Mouse (Mus musculus): ENCODE data around the gene Calhm5.

The Calhm5 gene

GRCm38 (mm10) chr10:34071650-34072049 is 24.7 kb downstream of the Calhm5 start:
- no peak for DNase-seq (ENCODE audit: low read depth in 1 of 2, low spot score in 2 of 2)

- no peak for DNase-seq (ENCODE audit: low read depth in 1 of 2, low spot score in 2 of 2)
Measured at GRCm38 (mm10) chr10:34070999-34071492, 25.3 kb downstream of the Calhm5 start.

- no peak for DNase-seq (ENCODE audit: low read depth in 1 of 2, low spot score in 2 of 2)
Measured at GRCm38 (mm10) chr10:34069606-34070005, 26.7 kb downstream of the Calhm5 start.

DNA sequence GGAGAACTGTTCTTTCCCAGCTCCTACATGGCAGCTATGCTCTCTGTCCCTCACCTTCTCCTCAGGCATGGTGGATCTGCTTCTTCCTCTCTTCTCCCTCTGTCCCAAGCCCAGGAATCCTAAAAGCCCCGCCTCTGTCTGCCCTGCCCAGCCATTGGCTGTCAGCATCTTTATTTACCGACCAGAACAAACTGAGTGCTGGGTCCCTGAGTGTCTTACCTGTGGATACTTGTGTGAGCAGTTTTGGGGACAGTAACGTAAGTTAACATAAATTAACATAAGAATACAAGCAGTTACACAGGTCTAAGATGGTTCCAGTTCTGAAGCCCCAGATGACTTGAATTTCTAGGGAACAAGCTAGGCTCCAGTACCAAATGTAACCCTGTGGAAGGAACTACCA is 29.7 kb downstream of the Calhm5 start:
- DNase-seq (ENCODE audit: low read depth in 1 of 2, low spot score in 2 of 2) = no peak

DNA sequence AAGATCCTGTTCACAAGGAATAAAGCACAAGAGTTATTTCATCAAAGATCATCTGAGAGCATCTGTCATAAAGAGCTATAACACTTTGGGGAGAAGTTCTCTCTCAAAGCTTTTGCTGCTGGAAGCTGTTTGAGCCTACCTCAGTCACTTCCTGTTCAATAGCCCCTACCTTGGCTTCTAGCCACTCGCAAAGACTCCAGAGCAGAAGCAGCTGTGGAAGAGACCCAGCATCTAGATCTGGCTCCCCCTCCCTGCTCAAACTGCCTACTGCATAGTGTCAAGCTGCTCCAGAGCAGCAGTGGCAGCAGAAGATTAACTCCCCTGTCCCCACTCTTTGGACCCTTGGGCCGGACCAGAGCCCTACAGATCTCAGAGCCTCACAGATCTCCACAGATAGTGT is 42.3 kb downstream of the Calhm5 start:
- DNase-seq (ENCODE audit: low read depth in 1 of 2, low spot score in 2 of 2) = no peak

DNA sequence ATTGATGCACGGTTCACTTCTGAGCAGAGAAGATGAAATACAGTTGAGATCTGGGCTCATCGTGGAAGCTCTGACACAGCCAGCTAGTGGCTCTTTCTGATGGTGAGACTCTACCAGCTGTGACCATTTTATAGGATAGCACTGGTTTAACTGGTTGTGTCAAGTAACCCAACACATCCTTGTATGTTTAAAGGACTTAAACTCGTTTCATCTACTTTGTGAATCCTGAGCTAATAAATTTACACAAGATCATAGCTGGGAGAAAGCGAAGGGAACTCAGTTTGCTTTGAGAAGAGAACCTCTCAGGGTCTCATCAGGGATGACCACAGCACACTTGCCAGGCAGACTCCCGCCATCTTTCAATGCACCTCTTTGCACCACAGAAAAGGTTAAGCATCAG is 52.1 kb downstream of the Calhm5 start, which contains the start of gene Calhm4:
Gene Calhm4 (minus strand): TSS at position 101 of the 400 bp plus-strand sequence.
- no peak for DNase-seq (ENCODE audit: low read depth in 1 of 2, low spot score in 2 of 2)
